In the genomic region with DNA sequence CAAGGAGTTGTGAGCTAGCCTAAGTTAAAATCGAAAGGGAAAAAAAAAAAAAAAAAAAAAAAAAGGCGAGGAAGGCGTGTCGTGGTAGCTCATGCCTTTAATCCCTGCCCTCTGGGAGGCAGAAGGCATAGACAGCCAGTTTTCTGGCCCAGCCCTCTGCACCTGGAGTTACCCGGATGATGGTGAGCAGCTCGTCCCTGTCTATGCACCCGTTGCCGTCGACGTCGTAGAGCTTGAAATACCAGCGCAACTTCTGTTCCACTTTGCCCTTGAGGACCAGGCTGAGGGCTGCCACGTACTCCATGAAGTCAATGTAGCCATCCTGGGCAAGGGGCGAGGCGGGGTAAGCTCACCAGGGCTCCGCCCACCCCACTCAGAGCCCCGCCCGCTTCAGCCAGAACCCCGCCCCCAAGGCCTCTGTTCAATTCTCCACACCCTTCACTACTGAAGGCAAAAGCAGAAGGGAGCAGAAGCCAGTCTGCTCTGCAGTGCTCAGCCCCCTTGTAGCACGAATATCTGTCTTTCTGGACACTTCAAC, we compare ENCODE assay signal across 9 mouse cellular contexts. TPM values are rescaled to one million over a fixed set of nuclear protein-coding genes. Genes with fewer than 3 reads are reported as not detected.
DNase-seq lines count a peak whose midpoint lies in the region; ATAC-seq and TF ChIP-seq lines count a peak whose summit lies in the region.
"Had no signal": no experiment of that assay in that cellular context is flagged by ENCODE, and none has a peak within 500 bp of the region (broad histone marks: within the 10 kb centered on the region; RNA-seq: fewer than 3 reads in every experiment).

No protein-coding gene starts in this region.

- H3K79me3 ChIP-seq in C2C12 (ENCODE audit: low read depth), result no peaks in the 10 kb centered on the region

- no peak; the same call in 1 of the 2 replicates for TF ChIP-seq POLR2A in small intestine, adult 2 months (IDR thresholded peaks at IDR 0.05; ENCODE audit: low read depth, low read length)

- intact Hi-C loops in heart, postnatal 10 days (cut with DNase I), result no loop called here

- peaks cover 25% of the 10 kb centered on the region for H3K27me3 ChIP-seq in C2C12 (ENCODE audit: control insufficient read depth, insufficient read depth, insufficient read length)
- peaks cover 59% of the 10 kb centered on the region for H3K27me3 ChIP-seq in megakaryocyte, embryonic 14.5 days (replicated peaks)
- no peaks in the 10 kb centered on the region for H3K27me3 ChIP-seq in small intestine, adult 2 months (ENCODE audit: control insufficient read depth, insufficient read depth, low read length)

- H3K27ac ChIP-seq in small intestine, adult 2 months (ENCODE audit: insufficient read depth, low read depth, low read length), result peak overlapping the region; percentile 60; the same call in 1 of the 2 replicates

- H3K36me3 ChIP-seq in C2C12 (ENCODE audit: control insufficient read depth, insufficient read depth), result no peaks in the 10 kb centered on the region
- H3K36me3 ChIP-seq in megakaryocyte, embryonic 14.5 days (replicated peaks; ENCODE audit: low read length), result no peaks in the 10 kb centered on the region
- no peaks in the 10 kb centered on the region for H3K36me3 ChIP-seq in small intestine, adult 2 months (ENCODE audit: control insufficient read depth, insufficient read depth, low read length)

- ATAC-seq in activated CD4-positive, CD25-positive, alpha-beta regulatory T cell, adult 4 months, result peak; percentile 69
- ATAC-seq in erythroblast, adult 5-6 weeks (replicated peaks; ENCODE audit: low FRiP score, poor library complexity, severe bottlenecking), result peak; percentile 46

- TF ChIP-seq CTCF in C2C12 (IDR thresholded peaks at IDR 0.05; ENCODE audit: control insufficient read depth, insufficient read depth, insufficient read length), result no peak
- no peak for TF ChIP-seq CTCF in small intestine, adult 2 months (IDR thresholded peaks at IDR 0.05; ENCODE audit: extremely low read depth, insufficient read length, insufficient replicate concordance, low read depth, low read length)

- H3K4me3 ChIP-seq in C2C12 (ENCODE audit: insufficient read depth, poor library complexity, severe bottlenecking), result no peak overlapping the region
- peak overlapping the region; percentile 95 for H3K4me3 ChIP-seq in megakaryocyte, embryonic 14.5 days (replicated peaks)
- peak overlapping the region; percentile 83 for H3K4me3 ChIP-seq in small intestine, adult 2 months (ENCODE audit: low read depth, low read length)

- DNase-seq in heart, postnatal 10 days, result peak; percentile 38 to 56
- DNase-seq in kidney, postnatal 36 days, result peak; percentile 49 to 75
- no peak for DNase-seq in right cerebral cortex, postnatal 4 days

- H3K79me2 ChIP-seq in C2C12 (ENCODE audit: control insufficient read depth, insufficient read depth), result no peaks in the 10 kb centered on the region

- H3K4me1 ChIP-seq in megakaryocyte, embryonic 14.5 days, result peaks cover 22% of the 10 kb centered on the region
- peaks cover 6% of the 10 kb centered on the region for H3K4me1 ChIP-seq in small intestine, adult 2 months (ENCODE audit: control insufficient read depth, insufficient read depth, insufficient read length, low read length)

- peak overlapping the region; percentile 48 for H3ac ChIP-seq in C2C12 (ENCODE audit: control insufficient read depth, insufficient read length, low read depth)

- peaks cover 15% of the 10 kb centered on the region for H3K9me3 ChIP-seq in megakaryocyte, embryonic 14.5 days

- WGBS in small intestine, adult 2 months, result 1% methylated on average over 20 of the region's 20 CpGs

TF ChIP-seq in C2C12, 6 proteins besides CTCF, POLR2A, EP300 and RAD21:
- TF ChIP-seq FOSL1 (IDR thresholded peaks at IDR 0.05; ENCODE audit: insufficient read depth, low read length, poor library complexity, severe bottlenecking) (no peak), MYOD1 (IDR thresholded peaks at IDR 0.05; ENCODE audit: control insufficient read depth, insufficient read length, low read depth) (no peak), USF1 (IDR thresholded peaks at IDR 0.05; ENCODE audit: low read depth) (no peak), MAX (IDR thresholded peaks at IDR 0.05) (no peak), MYOG (IDR thresholded peaks at IDR 0.05; ENCODE audit: control insufficient read depth, extremely low read depth, insufficient read length) (no peak), CEBPB (IDR thresholded peaks at IDR 0.05; ENCODE audit: low read depth) (no peak)

RNA-seq across cellular contexts. Expression of a gene that starts 4.9 kb away (rescaled TPM):
- polyA plus RNA-seq in C2C12 (2012; fragmentation: generic; extraction: Trizol), result 0.48 TPM
- not detected for polyA plus RNA-seq in activated CD4-positive, CD25-positive, alpha-beta regulatory T cell, adult 4 months (2017; shearing (Covaris generic))
- not detected in 2 replicates for total RNA-seq in erythroblast, adult 5-6 weeks (2015; ENCODE audit: low replicate concordance)
- not detected in 2 replicates for total RNA-seq in erythroblast, adult 5-6 weeks (2017; ENCODE audit: low replicate concordance)
- total RNA-seq in heart, postnatal 10 days (2021), result under 1 TPM; 0.52 to 0.81 TPM
- polyA plus RNA-seq in megakaryocyte, embryonic 14.5 days (2012; ENCODE audit: insufficient read depth, low replicate concordance), result 4.2 and 5.0 TPM in 2 replicates
- 2.1 and 2.5 TPM in 2 replicates for polyA plus RNA-seq in small intestine, adult 2 months (2012; rRNA removed)
- total RNA-seq: gastrocnemius, postnatal 36 days had no signal

RNA-seq across cellular contexts. Expression of a gene that starts 10.3 kb away (rescaled TPM):
- 0.11 TPM for polyA plus RNA-seq in C2C12 (2012; fragmentation: generic; extraction: Trizol)
- polyA plus RNA-seq in activated CD4-positive, CD25-positive, alpha-beta regulatory T cell, adult 4 months (2017; shearing (Covaris generic)), result 1 to 10 TPM; 1.1 TPM
- total RNA-seq in erythroblast, adult 5-6 weeks (2015; ENCODE audit: low replicate concordance), result not detected in 2 replicates
- total RNA-seq in erythroblast, adult 5-6 weeks (2017; ENCODE audit: low replicate concordance), result 0.77 and 1.1 TPM in 2 replicates
- under 1 TPM in 1 of 2 experiments, not detected in 1; 0.30 TPM for total RNA-seq in heart, postnatal 10 days (2021)
- polyA plus RNA-seq in megakaryocyte, embryonic 14.5 days (2012; ENCODE audit: insufficient read depth, low replicate concordance), result not detected in 2 replicates
- 0.56 and 0.86 TPM in 2 replicates for polyA plus RNA-seq in small intestine, adult 2 months (2012; rRNA removed)

RNA-seq across cellular contexts. Expression of a gene that starts 26.8 kb away (rescaled TPM):
- 88.2 TPM for polyA plus RNA-seq in C2C12 (2012; fragmentation: generic; extraction: Trizol)
- polyA plus RNA-seq in activated CD4-positive, CD25-positive, alpha-beta regulatory T cell, adult 4 months (2017; shearing (Covaris generic)), result 10 to 100 TPM; 30.8 to 36.4 TPM
- 0.96 and 10.0 TPM in 2 replicates for total RNA-seq in erythroblast, adult 5-6 weeks (2015; ENCODE audit: low replicate concordance)
- total RNA-seq in erythroblast, adult 5-6 weeks (2017; ENCODE audit: low replicate concordance), result 2.2 and 10.7 TPM in 2 replicates
- total RNA-seq in heart, postnatal 10 days (2021), result 10 to 100 TPM; 26.8 to 28.3 TPM
- polyA plus RNA-seq in megakaryocyte, embryonic 14.5 days (2012; ENCODE audit: insufficient read depth, low replicate concordance), result 1.8 and 8.1 TPM in 2 replicates
- polyA plus RNA-seq in small intestine, adult 2 months (2012; rRNA removed), result 11.3 and 13.5 TPM in 2 replicates

RNA-seq across cellular contexts. Expression of a gene that starts 41.0 kb away (rescaled TPM):
- 0.13 TPM for polyA plus RNA-seq in C2C12 (2012; fragmentation: generic; extraction: Trizol)
- polyA plus RNA-seq in activated CD4-positive, CD25-positive, alpha-beta regulatory T cell, adult 4 months (2017; shearing (Covaris generic)), result under 1 TPM in 1 of 2 experiments, not detected in 1; 0.15 TPM
- 0.63 TPM in 1 of 2 replicates, not detected in the other for total RNA-seq in erythroblast, adult 5-6 weeks (2015; ENCODE audit: low replicate concordance)
- 0.70 TPM in 1 of 2 replicates, not detected in the other for total RNA-seq in erythroblast, adult 5-6 weeks (2017; ENCODE audit: low replicate concordance)
- total RNA-seq in heart, postnatal 10 days (2021), result 1 to 10 TPM; 1.5 to 2.0 TPM
- 0.44 and 0.48 TPM in 2 replicates for polyA plus RNA-seq in megakaryocyte, embryonic 14.5 days (2012; ENCODE audit: insufficient read depth, low replicate concordance)
- 21.8 and 27.3 TPM in 2 replicates for polyA plus RNA-seq in small intestine, adult 2 months (2012; rRNA removed)

RNA-seq across cellular contexts. Expression of a gene that starts 41.7 kb away (rescaled TPM):
- polyA plus RNA-seq in C2C12 (2012; fragmentation: generic; extraction: Trizol), result not detected
- not detected for polyA plus RNA-seq in activated CD4-positive, CD25-positive, alpha-beta regulatory T cell, adult 4 months (2017; shearing (Covaris generic))
- total RNA-seq in erythroblast, adult 5-6 weeks (2015; ENCODE audit: low replicate concordance), result not detected in 2 replicates
- not detected in 2 replicates for total RNA-seq in erythroblast, adult 5-6 weeks (2017; ENCODE audit: low replicate concordance)
- total RNA-seq in heart, postnatal 10 days (2021), result not detected
- not detected in 2 replicates for polyA plus RNA-seq in megakaryocyte, embryonic 14.5 days (2012; ENCODE audit: insufficient read depth, low replicate concordance)
- polyA plus RNA-seq in small intestine, adult 2 months (2012; rRNA removed), result 0.08 TPM in 1 of 2 replicates, not detected in the other
- total RNA-seq: gastrocnemius, postnatal 36 days had no signal
